Mouse (Mus musculus) neutrophil, adult 59 days (primary cell): ENCODE measurements around the gene Ssu2. TPM values are rescaled to one million over a fixed set of nuclear protein-coding genes. Genes with fewer than 3 reads are reported as not detected.

Experiments
- total RNA-seq, 2 experiments: library from RNA; stranded (reverse); gene quantifications; 1 replicate in 1 of 2; 2 replicates in 1 of 2; pipeline ENCODE4 v1.2.4; 2023

The Ssu2 gene
- not detected for total RNA-seq

DNA sequence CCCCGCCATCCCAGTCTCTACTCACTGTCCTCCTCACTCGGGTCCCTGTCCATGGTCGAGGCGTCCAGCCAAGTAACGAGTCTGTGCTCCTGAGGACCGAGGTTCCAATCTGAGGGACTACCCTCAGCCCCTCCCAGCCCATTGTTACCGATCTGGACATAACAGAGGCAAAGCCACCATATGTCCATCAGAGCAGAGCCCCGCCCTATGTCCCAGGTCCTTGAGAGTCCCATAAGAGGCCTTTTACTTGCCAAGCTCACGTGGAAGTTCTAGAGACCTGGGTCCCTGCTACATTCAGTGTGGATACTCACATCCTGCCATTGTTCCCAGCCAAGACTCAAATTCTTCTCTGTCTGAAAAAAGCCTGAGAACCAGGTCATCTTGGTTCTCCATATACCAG lies at the start of gene Ssu2:
Gene Ssu2, minus strand, starts transcription at position 77 of the 400 bp plus-strand sequence.

Other genes with a start within 250 kb of the Ssu2 start
- gene Lmcd1, start 114.3 kb downstream of the Ssu2 start, total RNA-seq, result under 1 TPM in 1 of 2 experiments, not detected in 1; 0.22 TPM
- gene Cav3, start 71.5 kb upstream of the Ssu2 start, total RNA-seq, result not detected
- gene Oxtr, start 101.9 kb upstream of the Ssu2 start, total RNA-seq, result not detected